Mouse (Mus musculus): Measurements from ENCODE around the gene Meox1.

DNA sequence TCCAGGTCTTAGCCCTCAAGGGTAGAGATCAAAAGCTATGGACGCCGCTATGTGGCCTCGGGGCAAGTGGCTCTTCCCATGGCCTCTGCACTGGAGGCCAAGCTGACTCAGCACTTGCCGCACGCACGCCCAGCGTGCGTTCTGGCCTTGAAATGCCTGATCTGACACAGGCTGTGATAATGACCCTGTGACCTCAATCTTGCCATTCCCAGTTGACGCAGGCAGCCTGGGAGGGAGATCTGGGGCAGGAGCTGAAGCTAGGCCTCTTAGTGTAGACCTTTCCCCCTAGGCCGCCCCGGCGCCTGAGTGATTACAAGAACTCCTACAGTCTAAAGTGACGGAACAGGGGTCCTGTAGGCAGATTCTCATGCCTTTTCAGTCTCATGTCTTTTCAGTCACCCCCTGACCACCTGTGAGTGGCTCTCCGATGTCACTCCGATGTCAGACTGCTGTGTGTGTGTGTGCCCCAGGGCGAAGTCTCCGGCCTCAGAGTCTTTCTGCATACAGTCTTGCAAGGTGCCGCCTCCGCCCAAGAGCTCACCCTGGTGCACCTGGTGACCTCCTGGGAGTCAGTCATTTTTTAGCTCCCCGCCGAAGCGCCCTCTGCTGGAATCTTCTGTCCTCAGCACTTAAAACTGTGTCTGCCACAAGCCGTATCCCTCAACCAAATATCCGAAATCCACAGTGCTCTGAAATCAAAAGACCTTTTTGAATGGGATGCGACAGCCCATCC, 34.0 kb upstream of the Meox1 start:
- peak; percentile 39 for TF ChIP-seq CTCF (IDR thresholded peaks at IDR 0.05; ENCODE audit: low read depth)
- no peak for TF ChIP-seq EP300 (IDR thresholded peaks at IDR 0.05; ENCODE audit: low read depth)
